Mouse (Mus musculus) heart, embryonic 10.5 days (tissue): ENCODE data around the gene Ofcc1. TPM values are rescaled to one million over a fixed set of nuclear protein-coding genes. Genes with fewer than 3 reads are reported as not detected.

ENCODE experiments used
- DNase-seq: peaks from one replicate; pipeline ENCODE4 v3.0.0-alpha.2; 2017; ENCODE audit warnings: low spot score
- H3K27ac ChIP-seq: fragments of 300-500 bp; sonication (generic); 2 replicates; pipeline ENCODE4 v1.5.1; 2016; ENCODE audit warnings: mild to moderate bottlenecking
- H3K27me3 ChIP-seq: fragments of 300-500 bp; sonication (generic); 2 replicates; pipeline ENCODE4 v1.6.1; 2016; ENCODE audit warnings: mild to moderate bottlenecking; ENCODE audit not compliant: poor library complexity, insufficient read depth, severe bottlenecking
- H3K36me3 ChIP-seq: fragments of 300-500 bp; sonication (generic); 2 replicates; pipeline ENCODE4 v1.6.1; 2016; ENCODE audit warnings: mild to moderate bottlenecking, moderate library complexity
- H3K4me1 ChIP-seq: fragments of 300-500 bp; sonication (generic); 2 replicates; pipeline ENCODE4 v1.6.1; 2016; ENCODE audit warnings: mild to moderate bottlenecking
- H3K4me3 ChIP-seq: fragments of 300-500 bp; sonication (generic); 2 replicates; pipeline ENCODE4 v1.5.1; 2016; ENCODE audit warnings: mild to moderate bottlenecking, moderate library complexity
- H3K9me3 ChIP-seq: fragments of 300-500 bp; sonication (generic); 2 replicates; pipeline ENCODE4 v1.6.1; 2016; ENCODE audit warnings: mild to moderate bottlenecking, moderate library complexity
- WGBS: fragments of 180-500 bp; shearing (Covaris S2); methylation state at CpG from one replicate; pipeline ENCODE4 v1.1.7; 2016; 5-methylcytosine and 5-hydroxymethylcytosine counted together
- polyA plus RNA-seq: library from polyadenylated mRNA; unstranded; fragments of >200 nt; fragmentation: Nextera tagmentation; extraction: Ambion mirVana; gene quantifications from 2 replicates; pipeline ENCODE4 v1.2.1, GENCODE M21; 2016

The Ofcc1 gene
- polyA plus RNA-seq, 1 experiment from 2014 or later, result 0.11 TPM

- 79% methylated on average over 17 of the region's 17 CpGs for WGBS
These were observed 324.1 kb downstream of the Ofcc1 start for GRCm38 (mm10) chr13:40036981-40037765.

GRCm38 (mm10) chr13:40029426-40029825, 331.8 kb downstream of the Ofcc1 start:
- H3K27me3 ChIP-seq, result no peaks in the 10 kb centered on the region
- no peaks in the 10 kb centered on the region for H3K36me3 ChIP-seq
- no peak overlapping the region for H3K4me3 ChIP-seq
- no peak for DNase-seq
- H3K4me1 ChIP-seq, result no peaks in the 10 kb centered on the region
- H3K27ac ChIP-seq, result no peak overlapping the region
- WGBS, result 87% methylated on average over 1 of the region's 1 CpGs
- no peaks in the 10 kb centered on the region for H3K9me3 ChIP-seq

More at GRCm38 (mm10) chr13:40036981-40037765, 324.1 kb downstream of the Ofcc1 start:
- Histone ChIP-seq H3K9me3 (no peaks in the 10 kb centered on the region), H3K36me3 (no peaks in the 10 kb centered on the region), H3K4me3 (no peak overlapping the region), H3K27ac (no peak overlapping the region), H3K27me3 (no peaks in the 10 kb centered on the region), H3K4me1 (no peaks in the 10 kb centered on the region)
- no peak for DNase-seq

- DNase-seq, result no peak
- Histone ChIP-seq H3K4me1 (no peaks in the 10 kb centered on the region), H3K9me3 (no peaks in the 10 kb centered on the region), H3K27ac (no peak overlapping the region), H3K27me3 (no peaks in the 10 kb centered on the region), H3K36me3 (no peaks in the 10 kb centered on the region), H3K4me3 (no peak overlapping the region)
- 84% methylated on average over 4 of the region's 4 CpGs for WGBS
These were observed 332.4 kb downstream of the Ofcc1 start for GRCm38 (mm10) chr13:40028827-40029226.

GRCm38 (mm10) chr13:40025816-40026215, 335.4 kb downstream of the Ofcc1 start:
- DNase-seq, result no peak
- Histone ChIP-seq H3K4me1 (no peaks in the 10 kb centered on the region), H3K9me3 (no peaks in the 10 kb centered on the region), H3K27me3 (no peaks in the 10 kb centered on the region), H3K36me3 (no peaks in the 10 kb centered on the region), H3K4me3 (no peak overlapping the region), H3K27ac (no peak overlapping the region)
- WGBS, result 90% methylated on average over 4 of the region's 4 CpGs

GRCm38 (mm10) chr13:40023201-40023777, 338.0 kb downstream of the Ofcc1 start:
- no peaks in the 10 kb centered on the region for H3K27me3 ChIP-seq
- 84% methylated on average over 8 of the region's 8 CpGs for WGBS

GRCm38 (mm10) chr13:40022609-40023008, 338.6 kb downstream of the Ofcc1 start:
- Histone ChIP-seq H3K27me3 (no peaks in the 10 kb centered on the region), H3K27ac (no peak overlapping the region), H3K4me3 (no peak overlapping the region), H3K9me3 (no peaks in the 10 kb centered on the region), H3K36me3 (no peaks in the 10 kb centered on the region), H3K4me1 (no peaks in the 10 kb centered on the region)
- DNase-seq, result no peak
- 79% methylated on average over 1 of the region's 1 CpGs for WGBS

More at GRCm38 (mm10) chr13:40023201-40023777, 338.0 kb downstream of the Ofcc1 start:
- no peak for DNase-seq
- Histone ChIP-seq H3K36me3 (no peaks in the 10 kb centered on the region), H3K27ac (no peak overlapping the region), H3K4me3 (no peak overlapping the region), H3K4me1 (no peaks in the 10 kb centered on the region), H3K9me3 (no peaks in the 10 kb centered on the region)

- Histone ChIP-seq H3K27me3 (no peaks in the 10 kb centered on the region), H3K4me3 (no peak overlapping the region), H3K4me1 (no peaks in the 10 kb centered on the region), H3K36me3 (no peaks in the 10 kb centered on the region), H3K27ac (no peak overlapping the region), H3K9me3 (no peaks in the 10 kb centered on the region)
- 75% methylated on average over 8 of the region's 8 CpGs for WGBS
- no peak for DNase-seq
These were observed 361.0 kb downstream of the Ofcc1 start for GRCm38 (mm10) chr13:40000236-40000635.

GRCm38 (mm10) chr13:39997901-39998300, 363.3 kb downstream of the Ofcc1 start:
- Histone ChIP-seq H3K27ac (no peak overlapping the region), H3K36me3 (no peaks in the 10 kb centered on the region), H3K4me3 (no peak overlapping the region), H3K27me3 (no peaks in the 10 kb centered on the region), H3K4me1 (no peaks in the 10 kb centered on the region), H3K9me3 (no peaks in the 10 kb centered on the region)
- 69% methylated on average over 4 of the region's 4 CpGs for WGBS
- DNase-seq, result no peak

GRCm38 (mm10) chr13:39979294-39980061, 381.8 kb downstream of the Ofcc1 start:
- no peaks in the 10 kb centered on the region for H3K4me1 ChIP-seq
- WGBS, result 84% methylated on average over 18 of the region's 18 CpGs
- H3K27ac ChIP-seq, result no peak overlapping the region
- no peak for DNase-seq
- no peak overlapping the region for H3K4me3 ChIP-seq
- no peaks in the 10 kb centered on the region for H3K36me3 ChIP-seq
- H3K9me3 ChIP-seq, result no peaks in the 10 kb centered on the region
- no peaks in the 10 kb centered on the region for H3K27me3 ChIP-seq

GRCm38 (mm10) chr13:39968349-39969016, 392.8 kb downstream of the Ofcc1 start:
- Histone ChIP-seq H3K27me3 (no peaks in the 10 kb centered on the region), H3K27ac (no peak overlapping the region), H3K4me3 (no peak overlapping the region), H3K4me1 (no peaks in the 10 kb centered on the region), H3K9me3 (0 out of 2 replicates have a peak, but pooled peaks cover 7% of the 10 kb centered on the region), H3K36me3 (no peaks in the 10 kb centered on the region)
- WGBS, result 83% methylated on average over 8 of the region's 8 CpGs
- DNase-seq, result no peak

GRCm38 (mm10) chr13:39957226-39957625, 404.0 kb downstream of the Ofcc1 start:
- H3K4me3 ChIP-seq, result no peak overlapping the region
- WGBS, result 63% methylated on average over 3 of the region's 3 CpGs
- no peaks in the 10 kb centered on the region for H3K27me3 ChIP-seq
- no peaks in the 10 kb centered on the region for H3K36me3 ChIP-seq
- no peak for DNase-seq
- H3K4me1 ChIP-seq, result no peaks in the 10 kb centered on the region
- no peaks in the 10 kb centered on the region for H3K9me3 ChIP-seq
- no peak overlapping the region for H3K27ac ChIP-seq

GRCm38 (mm10) chr13:39956017-39956416, 405.2 kb downstream of the Ofcc1 start:
- WGBS, result 87% methylated on average over 5 of the region's 5 CpGs
- no peak for DNase-seq
- Histone ChIP-seq H3K27me3 (no peaks in the 10 kb centered on the region), H3K36me3 (no peaks in the 10 kb centered on the region), H3K4me3 (no peak overlapping the region), H3K27ac (no peak overlapping the region), H3K9me3 (no peaks in the 10 kb centered on the region), H3K4me1 (no peaks in the 10 kb centered on the region)
